Mouse (Mus musculus) G1E-ER4 (cell line): ENCODE measurements around the gene Aipl1. TPM values are rescaled to one million over a fixed set of nuclear protein-coding genes. Genes with fewer than 3 reads are reported as not detected.

Experiments
- GATA1 ChIP-seq: IDR thresholded peaks from one replicate; pipeline ENCODE4 v1.8.0; 2012; ENCODE audit warnings: low read length, inconsistent platforms
- polyA plus RNA-seq: library from polyadenylated mRNA; stranded (reverse); fragments of >175 nt; gene quantifications from 2 replicates; pipeline ENCODE4 v1.2.3, GENCODE M21; 2012

Aipl1 gene
- polyA plus RNA-seq, 1 experiment, result not detected

DNA sequence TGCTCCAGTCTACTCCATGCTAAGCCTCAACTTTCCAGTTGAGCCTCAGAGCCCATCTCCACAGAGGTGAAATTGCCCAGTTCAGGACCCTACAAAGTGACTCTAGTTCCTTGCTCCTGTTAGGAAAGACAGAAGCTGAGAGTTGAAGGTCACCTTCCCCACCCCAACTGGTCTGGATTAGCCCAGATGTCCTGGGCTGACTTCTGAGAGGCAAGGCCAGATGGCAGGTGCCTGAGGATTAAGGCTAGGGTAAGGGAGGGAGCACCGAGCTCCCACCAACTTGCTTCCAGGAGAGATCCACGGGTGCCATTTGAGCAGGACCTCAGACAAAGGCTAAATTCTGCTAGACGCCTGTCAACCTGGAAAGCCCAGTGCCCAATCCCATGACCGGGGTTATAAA, 5.2 kb downstream of the Aipl1 start:
- no peak for TF ChIP-seq GATA1

- no peak for TF ChIP-seq GATA1
These were observed 6.0 kb downstream of the Aipl1 start for GRCm38 (mm10) chr11:72031353-72031752.

GRCm38 (mm10) chr11:72029143-72029542, 8.2 kb downstream of the Aipl1 start:
- TF ChIP-seq GATA1, result no peak

DNA sequence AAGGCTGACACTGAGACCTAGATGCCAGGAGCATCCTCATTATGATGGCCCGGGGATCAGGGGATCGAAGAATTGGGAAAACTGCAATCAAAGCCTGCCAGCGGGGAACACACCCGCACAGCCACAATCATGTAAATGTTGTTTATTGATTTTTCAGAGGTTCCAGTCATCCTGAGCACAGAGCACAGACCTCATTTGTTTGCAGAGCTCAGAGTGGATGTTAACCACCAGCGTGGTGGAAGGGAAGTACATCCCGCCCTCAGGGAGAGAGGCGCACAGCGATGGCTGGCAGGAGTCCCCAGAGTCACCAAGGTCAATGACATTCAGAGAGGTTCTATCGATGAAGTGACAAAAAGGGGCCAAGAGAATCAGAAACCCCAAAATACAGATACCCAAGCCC, 9.5 kb downstream of the Aipl1 start:
- TF ChIP-seq GATA1, result no peak

DNA sequence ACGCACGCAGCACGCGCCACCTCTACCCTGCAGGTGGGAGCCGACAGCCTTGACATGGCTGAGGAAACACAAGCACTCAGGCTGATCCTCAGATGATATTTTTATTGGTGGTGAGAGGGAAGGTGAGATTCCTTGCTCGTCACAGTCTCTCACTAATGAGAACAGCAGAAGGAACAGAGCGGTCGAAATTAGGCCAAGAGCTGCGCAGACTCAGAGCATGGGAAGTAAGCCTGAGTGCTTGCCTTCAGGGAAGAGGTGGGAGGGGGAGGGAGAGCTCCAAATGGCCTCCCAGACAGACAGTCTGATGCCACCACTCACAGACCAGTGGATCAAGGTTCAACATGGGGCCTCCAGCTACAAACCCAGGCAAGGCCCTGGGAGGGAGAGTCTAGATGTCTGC, 10.8 kb downstream of the Aipl1 start:
- no peak for TF ChIP-seq GATA1

GRCm38 (mm10) chr11:72025843-72026242, 11.5 kb downstream of the Aipl1 start:
- no peak for TF ChIP-seq GATA1

- TF ChIP-seq GATA1, result no peak
These were observed 13.0 kb downstream of the Aipl1 start for GRCm38 (mm10) chr11:72024193-72024781.

GRCm38 (mm10) chr11:72023581-72023980, 13.7 kb downstream of the Aipl1 start:
- TF ChIP-seq GATA1, result no peak

GRCm38 (mm10) chr11:72022827-72023226, 14.5 kb downstream of the Aipl1 start:
- no peak for TF ChIP-seq GATA1

- TF ChIP-seq GATA1, result no peak
These were observed 16.3 kb downstream of the Aipl1 start for GRCm38 (mm10) chr11:72021015-72021414.

DNA sequence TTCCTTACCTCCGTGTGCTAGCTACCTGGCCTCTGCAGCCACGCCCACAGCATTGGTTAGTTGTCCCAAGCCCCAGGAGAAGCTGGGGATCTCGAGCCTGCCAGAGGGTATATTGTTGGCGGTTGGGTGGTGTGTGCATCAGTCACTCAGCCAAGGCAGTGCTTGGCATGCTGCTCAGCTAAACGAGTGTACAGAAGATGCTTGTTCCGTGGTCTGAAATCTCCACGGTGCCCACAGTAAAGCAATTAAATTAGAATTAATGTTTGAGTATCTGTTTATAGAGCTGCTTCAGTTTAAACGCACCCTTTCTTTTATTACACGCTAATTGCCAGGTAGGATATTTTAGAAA, 20.1 kb downstream of the Aipl1 start:
- no peak for TF ChIP-seq GATA1

- TF ChIP-seq GATA1, result no peak
These were observed 20.6 kb downstream of the Aipl1 start for GRCm38 (mm10) chr11:72016518-72017252.

DNA sequence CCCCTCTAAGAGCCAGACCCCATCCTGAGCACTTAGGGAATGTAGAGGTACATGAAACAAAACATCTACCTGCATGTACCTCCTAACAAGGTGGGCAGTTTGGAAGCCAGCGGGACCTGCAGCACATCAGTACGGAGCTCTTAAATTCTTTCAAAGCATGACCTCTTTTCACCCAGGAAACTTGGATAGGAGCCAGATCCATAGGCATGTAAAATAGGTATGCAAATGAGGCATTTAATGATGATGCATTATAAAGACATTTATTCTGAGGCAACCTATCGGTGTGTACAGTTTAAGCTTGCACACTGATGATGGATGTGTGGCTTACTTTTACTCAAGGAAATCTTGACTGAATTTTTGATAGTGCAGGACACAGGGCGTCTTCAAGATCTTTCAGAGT, 22.6 kb downstream of the Aipl1 start:
- no peak for TF ChIP-seq GATA1

GRCm38 (mm10) chr11:72011955-72012354, 25.4 kb downstream of the Aipl1 start:
- TF ChIP-seq GATA1, result no peak

GRCm38 (mm10) chr11:72010940-72011722, 26.2 kb downstream of the Aipl1 start:
- TF ChIP-seq GATA1, result no peak

- TF ChIP-seq GATA1, result no peak
These were observed 26.9 kb downstream of the Aipl1 start for GRCm38 (mm10) chr11:72010367-72010766.

DNA sequence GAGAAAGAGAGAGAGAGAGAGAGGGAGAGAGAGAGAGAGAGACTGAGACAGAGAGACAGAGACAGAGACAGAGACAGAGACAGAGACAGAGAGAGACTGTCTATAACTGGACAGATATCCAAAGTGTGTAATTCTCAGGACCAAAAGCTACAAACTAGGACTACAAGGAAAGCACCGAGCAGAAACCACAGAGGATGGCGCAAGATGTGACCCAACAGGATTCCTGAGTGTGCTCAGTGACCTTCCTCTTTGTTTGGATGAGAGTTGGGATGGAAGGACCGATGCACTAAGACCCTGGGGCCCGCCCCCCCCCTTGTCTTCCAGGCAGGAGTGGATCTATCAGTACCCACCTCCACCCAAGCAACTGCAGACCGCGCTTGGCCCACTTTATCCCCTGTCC, 31.8 kb downstream of the Aipl1 start:
- no peak for TF ChIP-seq GATA1
